Mouse (Mus musculus) spleen, postnatal 36 days (tissue): ENCODE measurements around the gene Olfr640.

Source experiments
- DNase-seq, 2 experiments: peaks; one replicate each; pipeline ENCODE4 v3.0.0; 2022; ENCODE audit warnings: low spot score in 2 of 2, mixed read lengths in 1 of 2

Olfr640 gene

DNA sequence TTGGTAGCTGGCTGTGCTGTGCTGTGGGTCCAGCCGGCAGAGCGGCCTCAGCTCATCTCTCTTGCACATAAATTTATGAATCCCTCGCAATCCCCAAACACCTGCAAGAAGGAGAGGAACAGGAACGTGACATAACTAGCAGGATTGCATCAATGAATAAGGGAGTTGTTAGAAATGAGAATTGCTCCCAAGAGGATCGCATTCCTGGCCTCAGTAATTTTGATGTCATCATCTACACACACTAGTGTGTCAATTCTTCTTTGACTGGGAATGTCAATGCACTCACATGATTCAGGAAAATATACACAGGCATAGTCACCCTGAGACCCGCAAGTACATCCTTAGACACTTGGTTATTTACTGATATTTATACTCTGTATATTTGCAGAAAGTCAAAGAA lies at the start of gene Olfr640:
TSS of gene Olfr640 (minus strand) at position 101 of the 400 bp plus-strand sequence.
- no peak for DNase-seq

DNA sequence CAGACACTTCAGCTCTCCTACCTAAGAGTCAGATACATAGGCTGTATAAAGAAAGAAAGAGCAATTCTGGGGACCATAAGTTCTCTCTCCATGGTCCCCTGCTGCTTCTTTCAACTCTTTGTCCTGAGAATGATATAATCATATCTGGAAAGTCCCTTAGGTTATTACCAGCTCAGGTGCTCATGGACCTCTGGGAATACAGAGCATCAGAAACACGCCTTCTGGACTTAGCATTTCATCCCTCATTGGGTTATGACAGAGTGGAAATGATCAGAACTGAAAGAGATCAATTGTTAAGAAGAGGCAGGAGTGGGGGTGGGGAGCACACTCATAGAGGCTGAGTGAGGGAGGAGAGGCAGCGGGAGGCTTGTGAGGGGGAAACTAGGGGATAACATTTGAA lies 46.4 kb upstream of the Olfr640 start, which contains the start of gene Olfr644:
TSS of gene Olfr644 (minus strand) at position 101 of the 400 bp plus-strand sequence.
- no peak for DNase-seq

DNA sequence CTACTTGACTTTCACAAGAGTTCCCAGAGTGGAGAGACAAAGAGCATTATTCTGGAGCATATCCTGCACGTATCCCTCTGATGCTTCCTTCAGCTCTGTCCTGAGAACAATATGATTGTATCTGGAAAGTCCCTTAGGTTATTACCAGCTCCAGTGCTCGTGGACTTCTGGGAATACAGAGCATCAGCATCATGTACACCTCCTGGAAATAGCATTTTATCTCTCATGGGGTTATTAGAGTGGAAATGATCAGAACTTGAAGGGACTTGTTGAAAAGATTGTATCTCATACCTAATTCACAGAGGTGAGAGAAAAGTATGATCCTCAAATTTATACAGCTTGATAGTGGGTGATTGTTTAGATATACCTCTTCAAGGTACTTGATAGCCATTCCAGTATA lies 36.0 kb upstream of the Olfr640 start, which contains the start of gene 4930516K23Rik:
TSS of gene 4930516K23Rik (minus strand) at position 101 of the 400 bp plus-strand sequence.
- DNase-seq = no peak

DNA sequence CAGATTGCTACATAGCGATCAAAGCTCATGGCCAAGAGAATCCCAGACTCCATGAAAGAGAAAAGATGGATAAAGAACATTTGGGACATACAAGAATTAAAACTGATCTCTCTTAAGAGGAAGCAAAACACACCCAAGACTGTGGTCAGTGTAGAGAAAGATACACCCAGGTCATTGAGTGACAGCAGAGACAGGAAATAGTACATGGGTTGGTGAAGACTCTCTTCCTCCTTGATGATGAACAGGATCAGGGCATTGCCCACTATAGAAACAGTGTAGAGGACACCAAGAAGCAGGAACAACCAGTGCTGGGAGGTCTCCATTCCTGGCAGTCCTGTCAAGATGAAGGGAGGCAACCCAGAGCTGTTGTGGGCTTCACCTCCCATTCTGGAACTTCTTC lies 33.8 kb upstream of the Olfr640 start:
- no peak for DNase-seq

DNA sequence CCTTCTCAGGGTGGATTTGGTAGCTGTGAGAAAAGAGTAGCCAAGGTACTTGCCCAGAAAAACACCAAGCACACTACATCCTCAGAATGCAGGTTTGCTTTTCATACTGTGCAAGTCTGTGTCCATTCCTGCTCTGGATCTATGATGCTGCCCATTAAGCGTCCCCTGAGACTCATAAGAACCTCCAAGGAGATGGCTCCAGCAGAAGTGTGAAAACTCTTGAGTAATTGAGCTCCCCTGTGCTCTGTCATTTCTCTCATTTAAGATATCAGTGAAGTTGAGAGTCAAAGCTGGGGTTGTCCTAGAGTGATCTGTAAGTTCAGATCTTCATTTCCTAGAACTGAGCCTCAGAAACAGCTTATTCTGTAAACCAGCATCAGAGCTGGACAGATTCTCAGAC lies 27.2 kb upstream of the Olfr640 start, which contains the start of gene Olfr642:
TSS of gene Olfr642 (minus strand) at position 101 of the 400 bp plus-strand sequence.
- DNase-seq = no peak

DNA sequence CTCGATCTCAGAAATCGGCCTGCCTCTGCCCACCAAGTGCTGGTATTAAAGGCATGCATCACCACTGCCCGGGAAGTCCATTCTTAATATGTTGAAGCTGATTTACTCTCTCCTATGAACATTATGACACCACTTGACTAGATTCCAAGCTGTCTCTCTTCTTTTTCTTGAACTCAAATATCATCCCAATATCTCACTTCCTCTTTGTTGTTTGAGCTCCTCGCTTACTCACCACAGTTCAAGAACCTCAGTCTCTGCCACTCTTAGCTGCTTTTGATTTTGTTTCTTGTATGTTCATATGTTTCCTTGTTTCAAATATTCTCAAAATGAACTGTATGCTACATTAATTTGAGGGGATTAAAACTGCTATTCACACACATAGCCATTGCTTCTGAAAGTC lies 25.4 kb upstream of the Olfr640 start:
- no peak for DNase-seq

DNA sequence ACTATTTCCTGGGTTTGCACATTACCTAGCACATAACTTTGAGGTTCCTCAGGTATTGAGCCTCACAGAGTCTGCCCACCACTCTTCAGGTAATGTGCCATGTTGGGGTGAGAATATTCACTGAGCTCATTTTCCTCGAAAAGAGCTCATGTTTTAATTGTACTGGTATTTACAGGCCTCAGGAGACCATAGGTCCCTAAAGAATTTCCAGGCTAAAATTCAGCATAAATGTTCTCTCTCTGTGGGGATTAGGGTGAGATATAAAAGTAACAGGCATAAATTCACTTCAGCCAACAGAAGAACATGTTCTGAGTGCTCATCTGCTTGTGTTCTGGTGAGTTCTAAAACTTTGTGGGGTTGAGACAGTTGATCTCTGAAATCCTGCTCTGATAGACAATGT lies 9.8 kb upstream of the Olfr640 start, which contains the start of gene Olfr641:
TSS of gene Olfr641 (plus strand) at position 301 of the 400 bp plus-strand sequence.
- DNase-seq = no peak

DNA sequence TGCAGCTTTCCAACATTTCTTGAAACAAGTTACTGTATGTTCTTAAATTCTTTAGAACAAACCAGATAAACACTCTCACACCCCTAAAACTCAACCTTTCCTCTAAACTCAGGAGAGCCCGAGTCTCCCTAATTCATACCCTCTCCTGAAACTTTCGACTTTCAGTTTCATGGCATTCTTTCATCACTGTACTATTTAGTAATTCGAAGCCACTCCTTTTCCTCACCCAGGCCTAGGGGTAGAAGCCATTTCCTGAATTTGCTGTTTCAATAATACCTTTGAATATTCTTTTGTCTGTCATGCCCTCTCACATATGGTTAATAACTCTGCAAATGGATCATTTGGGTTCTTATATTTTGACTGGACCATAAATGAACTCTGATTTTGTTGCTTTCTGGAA lies 1.6 kb upstream of the Olfr640 start:
- DNase-seq = no peak

DNA sequence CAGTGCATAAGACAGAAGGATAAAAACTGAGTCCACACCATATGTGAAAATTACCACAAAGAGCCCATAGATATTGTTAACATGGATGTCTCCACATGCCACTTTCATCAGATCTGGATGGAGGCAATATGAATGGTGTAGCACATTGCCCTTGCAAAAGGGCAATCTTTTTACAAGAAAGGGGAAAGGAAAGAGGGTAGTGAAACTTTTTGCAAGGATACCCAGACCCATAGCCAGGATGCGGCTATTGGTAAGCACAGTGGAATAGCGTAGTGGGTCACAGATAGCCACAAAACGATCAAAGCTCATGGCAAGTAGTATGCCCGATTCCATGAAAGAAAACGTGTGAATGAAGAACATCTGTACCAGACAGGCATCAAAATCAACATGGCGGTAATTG lies 3.7 kb downstream of the Olfr640 start:
- no peak for DNase-seq

DNA sequence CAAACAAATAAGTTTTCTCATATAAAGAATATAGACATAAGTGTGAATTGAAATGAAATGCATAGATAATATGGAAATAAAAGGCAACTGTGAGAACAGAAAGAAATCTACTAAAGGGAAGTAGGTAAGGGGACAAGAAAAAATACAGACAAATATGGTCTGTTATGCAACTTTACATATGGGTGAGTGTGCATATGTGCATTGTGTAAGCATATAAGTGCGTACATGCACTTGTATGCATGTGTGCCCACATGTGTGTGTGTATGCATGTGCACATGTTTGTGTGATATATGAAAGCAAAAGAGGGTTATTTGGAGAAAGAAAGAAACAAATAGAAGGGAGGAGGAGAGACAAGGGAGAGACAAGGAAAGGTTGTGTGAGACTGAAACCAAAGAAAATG lies 6.4 kb downstream of the Olfr640 start:
- DNase-seq = no peak

DNA sequence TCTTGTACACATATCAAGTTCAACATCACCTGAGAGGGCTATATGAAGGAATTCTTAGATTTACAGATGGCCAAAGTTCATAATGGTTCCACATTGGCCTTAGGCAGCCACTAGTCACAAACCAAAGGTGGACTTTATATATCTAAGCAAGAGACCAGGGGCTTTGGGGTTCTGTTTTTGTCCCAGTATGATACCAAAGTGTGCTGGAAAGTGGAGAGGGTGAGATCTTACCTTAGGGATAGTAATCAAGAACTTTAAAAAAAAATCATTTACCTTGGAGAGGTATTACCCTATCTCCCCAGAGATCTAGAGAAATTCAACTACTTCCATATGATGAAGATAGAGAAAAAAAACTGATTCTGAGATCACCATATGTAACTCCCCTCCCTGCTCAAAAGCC lies 8.2 kb downstream of the Olfr640 start, which contains the start of gene Olfr639:
TSS of gene Olfr639 (minus strand) at position 101 of the 400 bp plus-strand sequence.
- DNase-seq = no peak

DNA sequence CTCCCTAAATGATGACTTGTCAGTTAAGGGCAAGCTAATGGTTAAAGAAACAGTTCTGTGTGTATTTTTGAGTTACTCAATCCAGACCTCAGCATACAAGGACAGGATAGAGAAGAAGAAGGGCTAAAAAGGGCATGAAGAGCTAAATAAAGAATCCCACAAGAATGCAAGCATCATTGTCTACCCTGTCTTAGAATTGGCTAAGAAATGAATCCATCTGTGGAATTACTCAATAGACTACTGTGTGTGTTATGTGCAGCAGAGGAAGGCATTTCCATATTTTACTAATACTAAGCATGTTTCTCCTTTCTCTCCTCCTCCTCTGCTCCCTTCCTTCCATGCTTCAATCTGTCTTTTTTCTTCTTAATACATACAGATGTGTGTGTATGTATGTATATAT lies 26.2 kb downstream of the Olfr640 start:
- DNase-seq = no peak

DNA sequence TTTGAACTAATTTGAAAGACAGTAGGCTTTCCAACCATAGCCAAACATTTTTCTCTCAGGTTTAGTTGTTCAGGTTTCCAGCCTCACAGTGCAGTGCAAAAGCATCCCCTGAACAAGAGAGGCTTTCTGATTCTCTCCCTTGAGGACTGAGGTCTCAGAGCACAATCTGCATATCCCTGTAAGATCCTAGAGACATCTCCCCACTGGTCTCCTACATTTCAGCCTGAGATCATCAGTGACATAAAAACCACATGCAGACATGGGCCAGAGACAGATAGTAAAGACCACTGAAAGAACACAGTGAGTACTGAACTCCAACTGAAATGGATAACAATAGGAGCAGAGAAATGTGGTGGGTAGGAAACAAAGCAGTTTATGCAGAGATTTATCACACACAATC lies 26.9 kb downstream of the Olfr640 start, which contains the start of gene Olfr638:
TSS of gene Olfr638 (plus strand) at position 301 of the 400 bp plus-strand sequence.
- no peak for DNase-seq

DNA sequence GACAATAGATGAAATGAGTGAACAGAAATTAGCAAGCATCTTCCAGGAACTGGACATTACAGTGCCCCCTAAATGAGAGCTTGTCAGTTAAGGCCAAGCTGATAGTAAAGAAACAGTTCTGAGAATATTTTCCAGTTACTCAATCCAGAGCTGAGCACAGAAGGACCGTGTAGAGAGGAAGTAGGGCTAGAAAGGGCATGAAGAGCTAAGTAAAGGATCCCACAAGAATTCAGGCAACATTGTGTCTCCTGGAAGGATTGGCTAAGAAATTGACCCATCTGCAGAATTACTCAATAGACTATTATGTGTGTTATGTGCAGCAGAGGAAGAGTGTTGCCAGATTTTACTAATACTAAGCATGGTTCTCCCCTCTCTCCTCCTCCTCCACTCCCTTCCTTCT lies 53.6 kb downstream of the Olfr640 start:
- DNase-seq = no peak

DNA sequence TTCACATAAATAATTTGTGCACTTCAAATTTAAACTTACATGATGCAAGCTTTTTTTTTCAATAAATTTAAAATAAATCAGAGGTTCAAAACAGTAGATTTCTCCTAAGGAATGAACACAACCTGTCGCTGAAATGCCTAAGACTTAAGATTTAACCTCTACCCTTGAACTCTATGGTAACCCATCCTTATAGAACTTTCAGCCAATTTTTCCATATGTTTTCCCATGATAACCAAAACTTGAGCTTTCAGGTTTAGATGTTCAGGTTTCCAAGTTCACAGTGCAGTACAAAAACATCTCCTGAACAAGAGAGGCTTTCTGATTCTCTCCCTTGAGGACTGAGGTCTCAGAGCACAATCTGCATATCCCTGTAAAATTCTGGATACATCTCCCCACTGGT lies 54.5 kb downstream of the Olfr640 start, which contains the start of gene Olfr635:
TSS of gene Olfr635 (plus strand) at position 301 of the 400 bp plus-strand sequence.
- DNase-seq = no peak
